Mouse (Mus musculus) adrenal gland, adult 2 months (tissue): ENCODE measurements around the gene Ube2u. TPM values are rescaled to one million over a fixed set of nuclear protein-coding genes. Genes with fewer than 3 reads are reported as not detected.
"Not testable (repeated sequence)": the region's sequence is repeated elsewhere in the genome, so short reads cannot be mapped to it uniquely, and the experiment has no call there.

Experiments
- DNase-seq: peaks from one replicate; pipeline ENCODE4 v3.0.0; 2021
- long read RNA-seq: library from polyadenylated mRNA; stranded (forward); transcript quantifications from one replicate; pipeline ENCODE4 v2.0.0, GENCODE M21; 2021
- polyA plus RNA-seq: library from polyadenylated mRNA; depleted of rRNA; stranded (reverse); fragments of >200 nt; gene quantifications from 2 replicates; pipeline ENCODE4 v1.2.3, GENCODE M21; 2012; rRNA removed
- total RNA-seq, 2 experiments: library from RNA; stranded (reverse); gene quantifications; 2 replicates each; pipeline ENCODE4 v1.2.3; 2021

Ube2u gene
- under 1 TPM; 0.17 to 0.37 TPM for total RNA-seq
- polyA plus RNA-seq, result not detected in 2 replicates
- long read RNA-seq, result 0 reads

GRCm38 (mm10) chr4:100478592-100479321 lies at the start of gene Ube2u:
Gene Ube2u, plus strand, starts transcription at chr4:100478849.
- DNase-seq, result peak; percentile 82

GRCm38 (mm10) chr4:100429371-100429900 lies 49.2 kb upstream of the Ube2u start:
- DNase-seq, result no peak

- DNase-seq, result no peak
These were observed 43.1 kb upstream of the Ube2u start for GRCm38 (mm10) chr4:100435281-100436168.

- DNase-seq, result no peak
These were observed 42.5 kb upstream of the Ube2u start for GRCm38 (mm10) chr4:100436169-100436547.

GRCm38 (mm10) chr4:100446897-100447296 lies 31.8 kb upstream of the Ube2u start:
- no peak for DNase-seq

GRCm38 (mm10) chr4:100462493-100463120 lies 16.0 kb upstream of the Ube2u start:
- DNase-seq, result no peak

GRCm38 (mm10) chr4:100488447-100488846 lies 9.8 kb downstream of the Ube2u start:
- DNase-seq, result no peak

- no peak for DNase-seq
These were observed 16.5 kb downstream of the Ube2u start for GRCm38 (mm10) chr4:100495176-100495575.

GRCm38 (mm10) chr4:100496521-100496920 lies 17.9 kb downstream of the Ube2u start:
- no peak for DNase-seq

- DNase-seq, result peak; percentile 13
These were observed 19.5 kb downstream of the Ube2u start for GRCm38 (mm10) chr4:100498192-100498591.

GRCm38 (mm10) chr4:100499037-100499601 lies 20.5 kb downstream of the Ube2u start:
- not testable (repeated sequence) for DNase-seq

- no peak for DNase-seq
These were observed 24.7 kb downstream of the Ube2u start for GRCm38 (mm10) chr4:100503337-100503736.

- no peak for DNase-seq
These were observed 39.0 kb downstream of the Ube2u start for GRCm38 (mm10) chr4:100517646-100518045.

GRCm38 (mm10) chr4:100522534-100522933 lies 43.9 kb downstream of the Ube2u start:
- no peak for DNase-seq

GRCm38 (mm10) chr4:100524741-100525140 lies 46.1 kb downstream of the Ube2u start:
- no peak for DNase-seq

- peak; percentile 78 for DNase-seq
These were observed 47.6 kb downstream of the Ube2u start for GRCm38 (mm10) chr4:100526296-100526695.

- DNase-seq, result no peak
These were observed 48.4 kb downstream of the Ube2u start for GRCm38 (mm10) chr4:100527086-100527485.

- DNase-seq, result no peak
These were observed 48.9 kb downstream of the Ube2u start for GRCm38 (mm10) chr4:100527554-100528001.

GRCm38 (mm10) chr4:100533607-100534006 lies 55.0 kb downstream of the Ube2u start:
- no peak for DNase-seq

GRCm38 (mm10) chr4:100534946-100535345 lies 56.3 kb downstream of the Ube2u start:
- no peak for DNase-seq

GRCm38 (mm10) chr4:100537898-100538297 lies 59.2 kb downstream of the Ube2u start:
- peak; percentile 27 for DNase-seq

GRCm38 (mm10) chr4:100539483-100539882 lies 60.8 kb downstream of the Ube2u start:
- DNase-seq, result no peak
